ENCODE assay signal across 10 mouse cellular contexts in genomic region chr1:78355123-78355522, GRCm38 (mm10). TPM values are rescaled to one million over a fixed set of nuclear protein-coding genes. Genes with fewer than 3 reads are reported as not detected.
DNase-seq lines count a peak whose midpoint lies in the region; ATAC-seq and TF ChIP-seq lines count a peak whose summit lies in the region.
"Had no signal": no experiment of that assay in that cellular context is flagged by ENCODE, and none has a peak within 500 bp of the region (broad histone marks: within the 10 kb centered on the region; RNA-seq: fewer than 3 reads in every experiment).

No protein-coding gene starts in this region.

- no peak overlapping the region for H3K4me2 ChIP-seq in kidney, embryonic 15.5 days

- ATAC-seq in kidney, embryonic 15.5 days (replicated peaks; ENCODE audit: low FRiP score): no peak; the same call in 1 of the 2 replicates

- no peak overlapping the region for H3K4me3 ChIP-seq in kidney, embryonic 15.5 days (replicated peaks)
- no peak overlapping the region for H3K4me3 ChIP-seq in small intestine, adult 2 months (ENCODE audit: low read depth, low read length)
- H3K4me3 ChIP-seq: myocyte had no signal

- no peak overlapping the region for H3K9ac ChIP-seq in kidney, embryonic 15.5 days

- WGBS in kidney, embryonic 15.5 days: 26% methylated on average over 4 of the region's 4 CpGs
- 49% methylated on average over 4 of the region's 4 CpGs for WGBS in small intestine, adult 2 months

- no peak overlapping the region for H3K27ac ChIP-seq in kidney, embryonic 15.5 days
- peak overlapping the region; percentile 46; the same call in 1 of the 2 replicates for H3K27ac ChIP-seq in small intestine, adult 2 months (ENCODE audit: insufficient read depth, low read depth, low read length)

- no peaks in the 10 kb centered on the region for H3K9me3 ChIP-seq in kidney, embryonic 15.5 days (replicated peaks)

- no peaks in the 10 kb centered on the region for H3K27me3 ChIP-seq in kidney, embryonic 15.5 days
- no peaks in the 10 kb centered on the region for H3K27me3 ChIP-seq in small intestine, adult 2 months (ENCODE audit: control insufficient read depth, insufficient read depth, low read length)

- peak; percentile 76 for DNase-seq in kidney, adult 11 months
- DNase-seq in cerebellum, adult 9-10 months: peak; percentile 82
- peak; percentile 72 to 77 for DNase-seq in kidney, adult 8-10 months
- DNase-seq in layer of hippocampus, postnatal 36 days: no peak
- no peak for DNase-seq in Muller cell, postnatal 12 days (ENCODE audit: inconsistent ontology term)
- no peak for DNase-seq in embryo, embryonic 11 days
- DNase-seq: layer of hippocampus, adult 9-11 months had no signal

- peaks cover 31% of the 10 kb centered on the region for H3K4me1 ChIP-seq in kidney, embryonic 15.5 days
- peaks cover 12% of the 10 kb centered on the region; the same call in 1 of the 2 replicates for H3K4me1 ChIP-seq in small intestine, adult 2 months (ENCODE audit: control insufficient read depth, insufficient read depth, insufficient read length, low read length)

- no peaks in the 10 kb centered on the region for H3K36me3 ChIP-seq in kidney, embryonic 15.5 days
- peaks cover 1% of the 10 kb centered on the region; the same call in 1 of the 2 replicates for H3K36me3 ChIP-seq in small intestine, adult 2 months (ENCODE audit: control insufficient read depth, insufficient read depth, low read length)

- TF ChIP-seq POLR2A in small intestine, adult 2 months (IDR thresholded peaks at IDR 0.05; ENCODE audit: low read depth, low read length): no peak

- TF ChIP-seq CTCF in small intestine, adult 2 months (IDR thresholded peaks at IDR 0.05; ENCODE audit: extremely low read depth, insufficient read length, insufficient replicate concordance, low read depth, low read length): no peak

RNA-seq across cellular contexts. Expression of gene Sgpp2, which starts 45.0 kb away (rescaled TPM):
- polyA plus RNA-seq in kidney, embryonic 15.5 days (2015; fragmentation: Nextera tagmentation; extraction: Ambion mirVana): 20.0 and 21.7 TPM in 2 replicates
- polyA plus RNA-seq in small intestine, adult 2 months (2012; rRNA removed): 23.7 and 24.8 TPM in 2 replicates
- 1 to 10 TPM; 4.0 to 5.5 TPM for total RNA-seq in layer of hippocampus, postnatal 36 days (2021)

Comparison
In these comparisons a context has a peak if more than half of its experiments do, and no peak if none do; other contexts are left out.
1. DNase-seq: peak in kidney, adult 11 months (single experiment), cerebellum, adult 9-10 months (single experiment) and kidney, adult 8-10 months (2 of 2); none in layer of hippocampus, postnatal 36 days (0 of 2), Muller cell, postnatal 12 days (single experiment) and embryo, embryonic 11 days (single experiment).